Mouse (Mus musculus): Measurements from ENCODE around the gene Commd1. TPM values are rescaled to one million over a fixed set of nuclear protein-coding genes. Genes with fewer than 3 reads are reported as not detected.
A peak's percentile ranks its signal among the peaks of the same experiment; 100 is the strongest.

Commd1 gene
- total RNA-seq (2022) = 10 to 100 TPM; 32.2 to 47.5 (median 36.8) TPM

GRCm38 (mm10) chr11:22981984-22982757, at the start of gene Commd1, which contains the start of gene Gm28048:
Gene Commd1 (minus strand): TSS chr11:22982382.
Gene Gm28048 (minus strand): TSS chr11:22982090.
- peak; percentile 93 to 97 for DNase-seq (ENCODE audit: low spot score in 2 of 2)

- no peak for DNase-seq (ENCODE audit: low spot score in 2 of 2)
Measured at GRCm38 (mm10) chr11:23029399-23029798, 47.2 kb upstream of the Commd1 start.

GRCm38 (mm10) chr11:23028957-23029356, 46.8 kb upstream of the Commd1 start:
- DNase-seq (ENCODE audit: low spot score in 2 of 2) = no peak

GRCm38 (mm10) chr11:23024169-23024568, 42.0 kb upstream of the Commd1 start:
- DNase-seq (ENCODE audit: low spot score in 2 of 2) = no peak

- no peak for DNase-seq (ENCODE audit: low spot score in 2 of 2)
Measured at GRCm38 (mm10) chr11:23023155-23023554, 41.0 kb upstream of the Commd1 start.

GRCm38 (mm10) chr11:23020841-23021240, 38.7 kb upstream of the Commd1 start:
- no peak for DNase-seq (ENCODE audit: low spot score in 2 of 2)

GRCm38 (mm10) chr11:23020116-23020770, 38.1 kb upstream of the Commd1 start:
- DNase-seq (ENCODE audit: low spot score in 2 of 2) = no peak

- DNase-seq (ENCODE audit: low spot score in 2 of 2) = no peak
Measured at GRCm38 (mm10) chr11:23017943-23018342, 35.8 kb upstream of the Commd1 start.

- DNase-seq (ENCODE audit: low spot score in 2 of 2) = no peak
Measured at GRCm38 (mm10) chr11:23014996-23015395, 32.8 kb upstream of the Commd1 start.

GRCm38 (mm10) chr11:23013580-23014294, 31.6 kb upstream of the Commd1 start:
- DNase-seq (ENCODE audit: low spot score in 2 of 2) = no peak

- no peak for DNase-seq (ENCODE audit: low spot score in 2 of 2)
Measured at GRCm38 (mm10) chr11:23013096-23013495, 30.9 kb upstream of the Commd1 start.

- DNase-seq (ENCODE audit: low spot score in 2 of 2) = no peak
Measured at GRCm38 (mm10) chr11:23008824-23009200, 26.6 kb upstream of the Commd1 start.

GRCm38 (mm10) chr11:23008181-23008823, 26.1 kb upstream of the Commd1 start:
- peak; percentile 72 to 77 for DNase-seq (ENCODE audit: low spot score in 2 of 2)

GRCm38 (mm10) chr11:23007481-23008180, 25.4 kb upstream of the Commd1 start, which contains the start of gene Fam161a:
Gene Fam161a (plus strand): TSS chr11:23007531.
- peak; percentile 71 to 89 for DNase-seq (ENCODE audit: low spot score in 2 of 2)

- DNase-seq (ENCODE audit: low spot score in 2 of 2) = no peak
Measured at GRCm38 (mm10) chr11:23007166-23007480, 24.9 kb upstream of the Commd1 start.

- no peak for DNase-seq (ENCODE audit: low spot score in 2 of 2)
Measured at GRCm38 (mm10) chr11:23005276-23005675, 23.1 kb upstream of the Commd1 start.

- DNase-seq (ENCODE audit: low spot score in 2 of 2) = no peak
Measured at GRCm38 (mm10) chr11:22998308-22998707, 16.1 kb upstream of the Commd1 start.

- no peak for DNase-seq (ENCODE audit: low spot score in 2 of 2)
Measured at GRCm38 (mm10) chr11:22995461-22995860, 13.3 kb upstream of the Commd1 start.

- no peak for DNase-seq (ENCODE audit: low spot score in 2 of 2)
Measured at GRCm38 (mm10) chr11:22994271-22994670, 12.1 kb upstream of the Commd1 start.

GRCm38 (mm10) chr11:22991218-22991835, 9.1 kb upstream of the Commd1 start:
- no peak for DNase-seq (ENCODE audit: low spot score in 2 of 2)

All from left cerebral cortex, adult 8-10 months (tissue).